Mouse (Mus musculus) embryonic fibroblast, embryonic 13.5 days (primary cell): Measurements from ENCODE around the gene H2-M2. TPM values are rescaled to one million over a fixed set of nuclear protein-coding genes. Genes with fewer than 3 reads are reported as not detected.
"Not testable (repeated sequence)": the region's sequence is repeated elsewhere in the genome, so short reads cannot be mapped to it uniquely, and the experiment has no call there.

Experiments
- H3K27ac ChIP-seq: 2 replicates; pipeline ENCODE4 v1.5.1; 2012; ENCODE audit warnings: low read length, control low read depth, inconsistent platforms; ENCODE audit not compliant: insufficient read depth
- H3K4me1 ChIP-seq: 2 replicates; pipeline ENCODE4 v1.6.1; 2011; ENCODE audit warnings: low read length; ENCODE audit not compliant: control insufficient read depth, insufficient read depth
- H3K4me3 ChIP-seq: 2 replicates; pipeline ENCODE4 v1.5.1; 2011; ENCODE audit warnings: mild to moderate bottlenecking, control low read depth, low read length; ENCODE audit not compliant: insufficient read depth
- CTCF ChIP-seq: IDR thresholded peaks from 2 replicates; pipeline ENCODE4 v1.5.1; 2011; ENCODE audit warnings: mild to moderate bottlenecking, control low read depth, low read length, moderate library complexity, borderline replicate concordance; ENCODE audit not compliant: insufficient read depth
- POLR2A ChIP-seq: IDR thresholded peaks from 2 replicates; pipeline ENCODE4 v1.6.1; 2011; ENCODE audit warnings: low read depth, mild to moderate bottlenecking, control low read depth, low read length, moderate library complexity
- polyA plus RNA-seq: library from polyadenylated mRNA; stranded (reverse); fragments of >200 nt; gene quantifications from 2 replicates; pipeline ENCODE4 v1.2.4, GENCODE M21; 2011; ENCODE audit warnings: low read depth; ENCODE audit not compliant: missing spikeins, insufficient read length

Gene H2-M2
- not detected in 2 replicates for polyA plus RNA-seq

GRCm38 (mm10) chr17:37483452-37483851 is at the start of gene H2-M2:
Gene H2-M2 (minus strand): TSS chr17:37483552.
- no peak for TF ChIP-seq CTCF
- no peak for TF ChIP-seq POLR2A
- Histone ChIP-seq H3K27ac (no peak within 1 kb of the TSS), H3K4me3 (no peak within 1 kb of the TSS), H3K4me1 (no peaks in the 10 kb centered on the region)

GRCm38 (mm10) chr17:37525427-37525826 is 42.1 kb upstream of the H2-M2 start:
- not testable (repeated sequence) for H3K27ac ChIP-seq, H3K4me1 ChIP-seq, H3K4me3 ChIP-seq

- H3K27ac ChIP-seq, H3K4me1 ChIP-seq, H3K4me3 ChIP-seq: not testable (repeated sequence)
Observed at GRCm38 (mm10) chr17:37524612-37525011, 41.3 kb upstream of the H2-M2 start.

- no peak within 1 kb of the TSS for H3K27ac ChIP-seq
- H3K4me1 ChIP-seq: no peaks in the 10 kb centered on the region
- no peak within 1 kb of the TSS for H3K4me3 ChIP-seq
- TF ChIP-seq POLR2A: no peak
- no peak for TF ChIP-seq CTCF
Observed at GRCm38 (mm10) chr17:37507730-37508129, 24.4 kb upstream of the H2-M2 start, which contains the start of gene Olfr111. Gene Olfr111 (plus strand): TSS chr17:37508030.

- Histone ChIP-seq H3K4me1 (no peaks in the 10 kb centered on the region), H3K4me3 (no peak within 1 kb of the TSS), H3K27ac (no peak within 1 kb of the TSS)
- TF ChIP-seq CTCF (no peak), POLR2A (no peak)
Observed at GRCm38 (mm10) chr17:37491930-37492518, 8.7 kb upstream of the H2-M2 start, which contains the start of gene Olfr110. Gene Olfr110 (plus strand): TSS chr17:37492468.

GRCm38 (mm10) chr17:37458616-37459015 is 24.7 kb downstream of the H2-M2 start, which contains the start of gene Olfr109:
Gene Olfr109 (plus strand): TSS chr17:37458916.
- Histone ChIP-seq H3K4me1 (no peaks in the 10 kb centered on the region), H3K4me3 (no peak within 1 kb of the TSS), H3K27ac (no peak within 1 kb of the TSS)
- TF ChIP-seq CTCF (no peak), POLR2A (no peak)

- no peak within 1 kb of the TSS for H3K27ac ChIP-seq
- no peaks in the 10 kb centered on the region for H3K4me1 ChIP-seq
- no peak for TF ChIP-seq CTCF
- no peak for TF ChIP-seq POLR2A
- no peak within 1 kb of the TSS for H3K4me3 ChIP-seq
Observed at GRCm38 (mm10) chr17:37445180-37445579, 38.2 kb downstream of the H2-M2 start, which contains the start of gene Olfr108. Gene Olfr108 (plus strand): TSS chr17:37445480.

Other genes starting within 250 kb of the H2-M2 start
- not detected in 2 replicates for gene Olfr97, start 246.2 kb downstream of the H2-M2 start, polyA plus RNA-seq
- not detected in 2 replicates for gene Olfr98, start 219.8 kb downstream of the H2-M2 start, polyA plus RNA-seq
- 5.3 and 5.7 TPM in 2 replicates for gene H2-M3, start 213.3 kb downstream of the H2-M2 start, polyA plus RNA-seq
- not detected in 2 replicates for gene Olfr99, start 200.1 kb downstream of the H2-M2 start, polyA plus RNA-seq
- gene Olfr101, start 179.2 kb downstream of the H2-M2 start, polyA plus RNA-seq: not detected in 2 replicates
- not detected in 2 replicates for gene Olfr102, start 166.5 kb downstream of the H2-M2 start, polyA plus RNA-seq
- not detected in 2 replicates for gene Olfr103, start 143.9 kb downstream of the H2-M2 start, polyA plus RNA-seq
- not detected in 2 replicates for gene Olfr104-ps, start 124.0 kb downstream of the H2-M2 start, polyA plus RNA-seq
- not detected in 2 replicates for gene Olfr105-ps, start 104.5 kb downstream of the H2-M2 start, polyA plus RNA-seq
- gene Olfr106-ps, start 93.2 kb downstream of the H2-M2 start, polyA plus RNA-seq: not detected in 2 replicates
- not detected in 2 replicates for gene Olfr107, start 84.3 kb downstream of the H2-M2 start, polyA plus RNA-seq
- not detected in 2 replicates for gene Olfr108, start 38.1 kb downstream of the H2-M2 start, polyA plus RNA-seq
- not detected in 2 replicates for gene Olfr109, start 24.6 kb downstream of the H2-M2 start, polyA plus RNA-seq
- not detected in 2 replicates for gene Olfr110, start 8.9 kb upstream of the H2-M2 start, polyA plus RNA-seq
- not detected in 2 replicates for gene Olfr111, start 24.5 kb upstream of the H2-M2 start, polyA plus RNA-seq
- gene Olfr112, start 85.9 kb upstream of the H2-M2 start, polyA plus RNA-seq: not detected in 2 replicates
- gene Olfr113, start 94.1 kb upstream of the H2-M2 start, polyA plus RNA-seq: not detected in 2 replicates
- gene Olfr114, start 109.2 kb upstream of the H2-M2 start, polyA plus RNA-seq: not detected in 2 replicates
- gene Olfr115, start 143.6 kb upstream of the H2-M2 start, polyA plus RNA-seq: not detected in 2 replicates
- gene Olfr116, start 143.6 kb upstream of the H2-M2 start, polyA plus RNA-seq: not detected in 2 replicates
- gene Olfr117, start 180.2 kb upstream of the H2-M2 start, polyA plus RNA-seq: not detected in 2 replicates
- gene Olfr118, start 183.4 kb upstream of the H2-M2 start, polyA plus RNA-seq: not detected in 2 replicates
- not detected in 2 replicates for gene Olfr119, start 213.0 kb upstream of the H2-M2 start, polyA plus RNA-seq
- gene Olfr120, start 238.3 kb upstream of the H2-M2 start, polyA plus RNA-seq: not detected in 2 replicates